In the genomic region with DNA sequence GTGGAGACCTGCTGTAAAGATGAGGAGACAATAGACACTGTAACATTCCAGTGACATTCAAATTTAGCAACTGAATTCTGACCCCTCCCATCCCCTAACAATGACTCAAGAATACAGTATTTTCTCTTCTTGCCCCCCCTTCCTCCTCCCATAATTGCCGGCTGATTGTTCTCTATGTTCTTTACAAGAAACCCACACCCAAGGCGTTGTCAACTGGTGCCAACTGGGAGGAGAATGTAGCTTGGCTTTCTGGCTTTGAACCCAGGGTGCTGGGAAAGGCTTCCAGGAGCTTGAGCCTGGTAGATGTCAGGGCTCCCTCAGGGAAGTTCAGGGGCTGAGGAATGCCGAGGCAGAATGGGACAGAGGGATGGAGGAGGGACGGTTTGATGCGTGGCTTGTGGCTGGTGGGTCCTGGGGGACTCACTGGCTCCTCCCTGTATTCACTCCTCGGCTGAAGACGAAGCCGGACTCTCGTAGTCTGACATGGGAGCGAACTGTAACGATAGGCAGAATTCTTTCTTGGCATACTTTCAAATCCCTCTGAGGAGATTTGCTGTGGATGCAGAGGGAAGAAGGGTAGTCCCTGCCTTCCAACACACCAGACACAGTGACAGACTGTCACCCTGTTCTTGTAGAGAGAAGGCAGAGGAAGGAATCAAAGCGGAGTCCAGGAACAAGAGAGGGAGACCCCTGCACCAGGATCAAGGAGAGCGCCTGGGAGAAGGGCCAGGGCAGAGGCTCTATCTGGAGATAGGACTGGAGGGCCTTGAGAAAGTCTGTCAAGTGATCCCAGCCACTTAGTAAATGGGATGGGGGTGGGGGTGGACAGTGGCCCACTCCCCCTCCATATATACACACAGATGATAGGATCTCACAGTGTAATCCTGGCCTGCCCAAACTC, we compare ENCODE assay signal across 9 mouse cellular contexts. TPM values are rescaled to one million over a fixed set of nuclear protein-coding genes. Genes with fewer than 3 reads are reported as not detected.
A peak's percentile ranks its signal among the peaks of the same experiment; 100 is the strongest.
DNase-seq lines count a peak whose midpoint lies in the region; ATAC-seq and TF ChIP-seq lines count a peak whose summit lies in the region.
"Had no signal": no experiment of that assay in that cellular context is flagged by ENCODE, and none has a peak within 500 bp of the region (broad histone marks: within the 10 kb centered on the region; RNA-seq: fewer than 3 reads in every experiment).

No protein-coding gene starts in this region.

- peak overlapping the region; percentile 97 for H3K27ac ChIP-seq in lung, embryonic 16.5 days (ENCODE audit: low read length)
- H3K27ac ChIP-seq in embryonic facial prominence, embryonic 11.5 days (replicated peaks; ENCODE audit: low read depth, low read length): peak overlapping the region; percentile 87
- peak overlapping the region; percentile 82 to 90 for H3K27ac ChIP-seq in heart, embryonic 14.5 days (replicated peaks in 1 of 2; ENCODE audit: control insufficient read depth in 1 of 2, insufficient read depth in 1 of 2, low read depth in 2 of 2, low read length in 2 of 2)
- H3K27ac ChIP-seq in limb, embryonic 14.5 days (replicated peaks; ENCODE audit: low read depth, low read length): peak overlapping the region; percentile 79
- H3K27ac ChIP-seq: liver, embryonic 14.5 days had no signal

- no peak overlapping the region for H3K4me2 ChIP-seq in lung, embryonic 16.5 days (ENCODE audit: low read depth, low read length)
- no peak overlapping the region for H3K4me2 ChIP-seq in embryonic facial prominence, embryonic 11.5 days (ENCODE audit: low read depth, low read length)
- no peak overlapping the region for H3K4me2 ChIP-seq in heart, embryonic 14.5 days (ENCODE audit: low read length)
- H3K4me2 ChIP-seq in limb, embryonic 14.5 days (replicated peaks; ENCODE audit: low read depth, low read length, severe bottlenecking): 0 out of 2 replicates have a peak overlapping the region, but pooled peaks have one; percentile 1

- H3K4me3 ChIP-seq in lung, embryonic 16.5 days (ENCODE audit: low read length): no peak overlapping the region
- no peak overlapping the region for H3K4me3 ChIP-seq in embryonic facial prominence, embryonic 11.5 days (ENCODE audit: low read depth, low read length)
- no peak overlapping the region for H3K4me3 ChIP-seq in heart, embryonic 14.5 days (ENCODE audit: control insufficient read depth in 1 of 2, insufficient read depth in 1 of 2, low read depth in 1 of 2, low read length in 2 of 2)
- H3K4me3 ChIP-seq in limb, embryonic 14.5 days (replicated peaks; ENCODE audit: low read length): no peak overlapping the region

- no peak for DNase-seq in lung, postnatal 14 days
- DNase-seq in embryonic facial prominence, embryonic 11.5 days (ENCODE audit: low spot score): no peak
- DNase-seq in limb, embryonic 14.5 days (ENCODE audit: low spot score): peak; percentile 41
- DNase-seq in left cerebral cortex, adult 8-10 months (ENCODE audit: low spot score in 2 of 2): no peak
- no peak for DNase-seq in adrenal gland, postnatal 36 days

- H3K9me3 ChIP-seq in lung, embryonic 16.5 days (ENCODE audit: control insufficient read depth, low read length): no peaks in the 10 kb centered on the region
- H3K9me3 ChIP-seq in embryonic facial prominence, embryonic 11.5 days (replicated peaks; ENCODE audit: control insufficient read depth, low read length): no peaks in the 10 kb centered on the region
- no peaks in the 10 kb centered on the region for H3K9me3 ChIP-seq in heart, embryonic 14.5 days (ENCODE audit: control insufficient read depth, low read length)
- no peaks in the 10 kb centered on the region for H3K9me3 ChIP-seq in limb, embryonic 14.5 days (ENCODE audit: control insufficient read depth, low read length)

- peaks cover 28% of the 10 kb centered on the region for H3K36me3 ChIP-seq in lung, embryonic 16.5 days (ENCODE audit: control insufficient read depth, insufficient read depth, low read length)
- H3K36me3 ChIP-seq in embryonic facial prominence, embryonic 11.5 days (replicated peaks; ENCODE audit: control insufficient read depth, insufficient read depth, low read depth, low read length): no peaks in the 10 kb centered on the region; the same call in none of the 2 replicates
- peaks cover 76% of the 10 kb centered on the region for H3K36me3 ChIP-seq in heart, embryonic 14.5 days (ENCODE audit: control insufficient read depth, insufficient read depth, low read length)
- H3K36me3 ChIP-seq in limb, embryonic 14.5 days (ENCODE audit: control insufficient read depth, insufficient read depth, low read length): peaks cover 63% of the 10 kb centered on the region

- H3K9ac ChIP-seq in lung, embryonic 16.5 days (ENCODE audit: low read length): peak overlapping the region; percentile 42
- H3K9ac ChIP-seq in embryonic facial prominence, embryonic 11.5 days (replicated peaks; ENCODE audit: low read length): peak overlapping the region; percentile 30; the same call in 1 of the 2 replicates
- H3K9ac ChIP-seq in heart, embryonic 14.5 days (ENCODE audit: low read length): peak overlapping the region; percentile 1; the same call in 1 of the 2 replicates
- H3K9ac ChIP-seq in limb, embryonic 14.5 days (ENCODE audit: low read depth, low read length, severe bottlenecking): 0 out of 2 replicates have a peak overlapping the region, but pooled peaks have one; percentile 12
- H3K9ac ChIP-seq: liver, embryonic 14.5 days had no signal

- H3K27me3 ChIP-seq in lung, embryonic 16.5 days (ENCODE audit: control insufficient read depth, insufficient read depth, low read depth, low read length): no peaks in the 10 kb centered on the region
- H3K27me3 ChIP-seq in embryonic facial prominence, embryonic 11.5 days (ENCODE audit: control insufficient read depth, insufficient read depth, low read length): no peaks in the 10 kb centered on the region
- no peaks in the 10 kb centered on the region for H3K27me3 ChIP-seq in heart, embryonic 14.5 days (ENCODE audit: control insufficient read depth, insufficient read depth, low read length)
- H3K27me3 ChIP-seq in limb, embryonic 14.5 days (ENCODE audit: control insufficient read depth, insufficient read depth, low read length): no peaks in the 10 kb centered on the region

- ATAC-seq in lung, embryonic 16.5 days (ENCODE audit: low read depth): peak; percentile 65
- no peak for ATAC-seq in embryonic facial prominence, embryonic 11.5 days (replicated peaks; ENCODE audit: insufficient number of reproducible peaks, low FRiP score, low TSS enrichment, low read depth)
- ATAC-seq in heart, embryonic 14.5 days (ENCODE audit: insufficient number of reproducible peaks, insufficient read depth, low FRiP score, low read depth): peak; percentile 44; the same call in 1 of the 2 replicates
- 0 out of 2 replicates have a peak, but pooled peaks have one; percentile 12 for ATAC-seq in limb, embryonic 14.5 days (ENCODE audit: low FRiP score, low read depth)
- no peak for ATAC-seq in frontal cortex, adult (ENCODE audit: low TSS enrichment)

- WGBS in lung, embryonic 16.5 days: 42% methylated on average over 13 of the region's 13 CpGs
- 50% methylated on average over 13 of the region's 13 CpGs for WGBS in embryonic facial prominence, embryonic 11.5 days
- WGBS in heart, embryonic 14.5 days: 26% methylated on average over 13 of the region's 13 CpGs
- 41% methylated on average over 13 of the region's 13 CpGs for WGBS in limb, embryonic 14.5 days

- peaks cover 27% of the 10 kb centered on the region for H3K4me1 ChIP-seq in lung, embryonic 16.5 days (replicated peaks; ENCODE audit: control insufficient read depth, insufficient read depth, low read length)
- H3K4me1 ChIP-seq in embryonic facial prominence, embryonic 11.5 days (ENCODE audit: control insufficient read depth, insufficient read depth, low read length): peaks cover 5% of the 10 kb centered on the region
- peaks cover 17 to 26% of the 10 kb centered on the region in 2 experiments for H3K4me1 ChIP-seq in heart, embryonic 14.5 days (ENCODE audit: control insufficient read depth in 2 of 2, insufficient read depth in 2 of 2, low read length in 2 of 2)
- H3K4me1 ChIP-seq in limb, embryonic 14.5 days (ENCODE audit: control insufficient read depth, insufficient read depth, low read length): peaks cover 23% of the 10 kb centered on the region

- TF ChIP-seq POLR2A in limb, embryonic 14.5 days (IDR thresholded peaks at IDR 0.05; ENCODE audit: borderline replicate concordance, extremely low read depth, insufficient read depth, insufficient read length): no peak

RNA-seq across cellular contexts. Expression of a gene that starts 8.7 kb away (rescaled TPM):
- polyA plus RNA-seq in lung, embryonic 16.5 days (2015; fragmentation: Nextera tagmentation; extraction: Ambion mirVana): 134 and 144 TPM in 2 replicates
- 126 and 132 TPM in 2 replicates for polyA plus RNA-seq in embryonic facial prominence, embryonic 11.5 days (2014; fragmentation: Nextera tagmentation; extraction: Ambion mirVana)
- polyA plus RNA-seq in heart, embryonic 14.5 days (2014; fragmentation: Nextera tagmentation; extraction: Ambion mirVana): 82.9 and 97.9 TPM in 2 replicates
- polyA plus RNA-seq in limb, embryonic 14.5 days (2012; rRNA removed): 64.8 and 68.8 TPM in 2 replicates
- polyA plus RNA-seq in limb, embryonic 14.5 days (2014; fragmentation: Nextera tagmentation; extraction: Ambion mirVana): 84.3 and 92.5 TPM in 2 replicates
- total RNA-seq in left cerebral cortex, adult 8-10 months (2022): 1 to 10 TPM; 2.0 to 2.5 (median 2.2) TPM
- 1 to 10 TPM; 2.3 to 3.9 TPM for total RNA-seq in adrenal gland, postnatal 36 days (2021)

RNA-seq across cellular contexts. Expression of a gene that starts 29.8 kb away (rescaled TPM):
- polyA plus RNA-seq in lung, embryonic 16.5 days (2015; fragmentation: Nextera tagmentation; extraction: Ambion mirVana): 25.5 and 26.3 TPM in 2 replicates
- polyA plus RNA-seq in embryonic facial prominence, embryonic 11.5 days (2014; fragmentation: Nextera tagmentation; extraction: Ambion mirVana): 6.1 and 7.6 TPM in 2 replicates
- 11.1 and 11.6 TPM in 2 replicates for polyA plus RNA-seq in heart, embryonic 14.5 days (2014; fragmentation: Nextera tagmentation; extraction: Ambion mirVana)
- 38.6 and 49.6 TPM in 2 replicates for polyA plus RNA-seq in limb, embryonic 14.5 days (2012; rRNA removed)
- 13.1 and 15.0 TPM in 2 replicates for polyA plus RNA-seq in limb, embryonic 14.5 days (2014; fragmentation: Nextera tagmentation; extraction: Ambion mirVana)
- 10 to 100 TPM in 1 of 4 experiments, 1 to 10 TPM in 3; 9.1 to 10.9 (median 9.6) TPM for total RNA-seq in left cerebral cortex, adult 8-10 months (2022)
- total RNA-seq in adrenal gland, postnatal 36 days (2021): 10 to 100 TPM; 31.2 to 38.3 TPM

RNA-seq across cellular contexts. Expression of a gene that starts 45.5 kb away (rescaled TPM):
- polyA plus RNA-seq in lung, embryonic 16.5 days (2015; fragmentation: Nextera tagmentation; extraction: Ambion mirVana): 33.4 and 36.0 TPM in 2 replicates
- 14.7 and 15.0 TPM in 2 replicates for polyA plus RNA-seq in embryonic facial prominence, embryonic 11.5 days (2014; fragmentation: Nextera tagmentation; extraction: Ambion mirVana)
- polyA plus RNA-seq in heart, embryonic 14.5 days (2014; fragmentation: Nextera tagmentation; extraction: Ambion mirVana): 7.3 and 10.8 TPM in 2 replicates
- polyA plus RNA-seq in limb, embryonic 14.5 days (2012; rRNA removed): 36.9 and 48.0 TPM in 2 replicates
- 15.9 and 18.4 TPM in 2 replicates for polyA plus RNA-seq in limb, embryonic 14.5 days (2014; fragmentation: Nextera tagmentation; extraction: Ambion mirVana)
- 10 to 100 TPM; 23.7 to 32.4 (median 28.6) TPM for total RNA-seq in left cerebral cortex, adult 8-10 months (2022)
- 100 to 1,000 TPM; 119 to 184 TPM for total RNA-seq in adrenal gland, postnatal 36 days (2021)

Comparison
In these comparisons a context has a peak if more than half of its experiments do, and no peak if none do; other contexts are left out.
1. ATAC-seq: peak in lung, embryonic 16.5 days (single experiment), heart, embryonic 14.5 days (single experiment) and limb, embryonic 14.5 days (single experiment); none in embryonic facial prominence, embryonic 11.5 days (single experiment) and frontal cortex, adult (single experiment).
2. Peak in every context shown above with its lines, with median percentiles within 50 percentile points of each other: H3K27ac ChIP-seq and H3K9ac ChIP-seq.